Mouse (Mus musculus) lung, embryonic 14.5 days (tissue): ENCODE measurements around the gene Xpot. TPM values are rescaled to one million over a fixed set of nuclear protein-coding genes. Genes with fewer than 3 reads are reported as not detected.

Experiments
- ATAC-seq: fragments of 200-750 bp; cut with Nextera tagmentation; 2 replicates; pipeline ENCODE4 v1.8.0; 2017; ENCODE audit warnings: mild to moderate bottlenecking, moderate TSS enrichment, moderate library complexity; ENCODE audit not compliant: insufficient read depth
- DNase-seq: peaks from one replicate; pipeline ENCODE4 v3.0.0-alpha.2; 2015
- H3K27ac ChIP-seq: fragments of 300-500 bp; sonication (generic); 2 replicates; pipeline ENCODE4 v1.5.1; 2014; ENCODE audit warnings: low read depth, mild to moderate bottlenecking, moderate library complexity
- H3K27me3 ChIP-seq: fragments of 300-500 bp; sonication (generic); 2 replicates; pipeline ENCODE4 v1.6.1; 2014; ENCODE audit warnings: low read length, control low read depth; ENCODE audit not compliant: insufficient read depth
- H3K36me3 ChIP-seq: fragments of 300-500 bp; sonication (generic); 2 replicates; pipeline ENCODE4 v1.6.1; 2014; ENCODE audit warnings: control low read depth; ENCODE audit not compliant: insufficient read depth
- H3K4me1 ChIP-seq: fragments of 300-500 bp; sonication (generic); 2 replicates; pipeline ENCODE4 v1.6.1; 2014; ENCODE audit warnings: antibody characterized with exemption, control low read depth; ENCODE audit not compliant: insufficient read depth
- H3K4me2 ChIP-seq: fragments of 300-500 bp; sonication (generic); 2 replicates; pipeline ENCODE4 v1.6.1; 2014; ENCODE audit warnings: mild to moderate bottlenecking
- H3K4me3 ChIP-seq: fragments of 300-500 bp; sonication (generic); 2 replicates; pipeline ENCODE4 v1.5.1; 2014; ENCODE audit warnings: low read depth, low read length
- H3K9ac ChIP-seq: fragments of 300-500 bp; sonication (generic); 2 replicates; pipeline ENCODE4 v1.6.1; 2014
- H3K9me3 ChIP-seq: fragments of 300-500 bp; sonication (generic); 2 replicates; pipeline ENCODE4 v1.6.1; 2016; ENCODE audit warnings: low read depth, low read length, control low read depth
- CTCF ChIP-seq: IDR thresholded peaks from 2 replicates; pipeline ENCODE4 v1.5.1; 2016; ENCODE audit warnings: antibody characterized with exemption, low read depth
- WGBS: fragments of 180-500 bp; shearing (Covaris S2); extraction: QIAGEN DNeasy Blood & Tissue Kit; methylation state at CpG from one replicate; pipeline ENCODE4 v1.1.7; 2014; 5-methylcytosine and 5-hydroxymethylcytosine counted together
- polyA plus RNA-seq: library from polyadenylated mRNA; unstranded; fragments of >200 nt; fragmentation: Nextera tagmentation; extraction: Ambion mirVana; gene quantifications from 2 replicates; pipeline ENCODE4 v1.2.1, GENCODE M21; 2014

Xpot gene
- polyA plus RNA-seq, 1 experiment from 2014 or later: 67.5 TPM

DNA sequence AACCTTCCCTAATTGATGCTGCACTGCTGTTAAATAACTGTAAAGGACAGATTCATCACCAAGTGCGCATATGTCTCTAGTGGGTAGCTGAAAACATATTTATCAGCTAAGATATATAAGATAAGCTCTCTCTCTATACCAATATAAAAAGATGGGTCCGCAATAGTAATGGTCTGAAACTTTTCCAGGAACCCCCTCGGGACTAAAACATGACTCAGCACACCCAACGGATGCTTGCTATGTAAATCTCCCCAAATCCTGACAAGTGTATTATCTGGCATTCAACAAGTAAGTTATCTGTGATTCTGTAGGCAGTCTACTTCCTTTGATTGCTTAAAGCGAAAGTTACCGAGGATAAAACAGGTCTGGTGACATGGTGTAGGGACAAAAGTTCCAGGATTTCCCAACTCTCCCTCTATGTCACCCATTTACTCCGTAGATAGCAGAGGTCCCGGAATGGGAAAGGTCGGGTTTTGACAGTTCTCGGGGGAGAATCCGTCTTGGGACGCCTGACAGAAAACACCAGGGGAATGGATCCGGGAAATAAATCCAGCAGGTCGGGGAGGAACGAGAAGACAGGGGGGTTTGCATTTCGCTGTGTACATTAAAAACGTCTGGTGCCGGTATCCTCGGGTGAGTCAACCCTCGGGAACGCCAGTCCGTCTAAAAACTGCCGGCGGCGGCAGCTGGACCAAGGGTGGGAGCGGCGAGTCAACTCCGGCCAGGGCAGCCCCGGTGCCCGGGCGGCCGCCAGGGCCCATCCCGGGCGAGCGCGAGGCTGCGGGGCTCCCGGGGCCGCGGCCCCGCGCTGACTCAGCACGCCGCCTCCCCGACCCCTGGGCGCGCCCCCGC lies 40.1 kb downstream of the Xpot start:
- Histone ChIP-seq H3K27me3 (no peaks in the 10 kb centered on the region), H3K9ac (peak overlapping the region; percentile 87), H3K4me2 (peak overlapping the region; percentile 60), H3K4me1 (peaks cover 6% of the 10 kb centered on the region; the same call in 1 of the 2 replicates), H3K27ac (peak overlapping the region; percentile 76), H3K36me3 (peaks cover 50% of the 10 kb centered on the region), H3K9me3 (no peaks in the 10 kb centered on the region), H3K4me3 (peak overlapping the region; percentile 90)
- WGBS: 2% methylated on average over 43 of the region's 48 CpGs
- DNase-seq: peak; percentile 44
- peak; percentile 79 for ATAC-seq
- no peak for TF ChIP-seq CTCF

DNA sequence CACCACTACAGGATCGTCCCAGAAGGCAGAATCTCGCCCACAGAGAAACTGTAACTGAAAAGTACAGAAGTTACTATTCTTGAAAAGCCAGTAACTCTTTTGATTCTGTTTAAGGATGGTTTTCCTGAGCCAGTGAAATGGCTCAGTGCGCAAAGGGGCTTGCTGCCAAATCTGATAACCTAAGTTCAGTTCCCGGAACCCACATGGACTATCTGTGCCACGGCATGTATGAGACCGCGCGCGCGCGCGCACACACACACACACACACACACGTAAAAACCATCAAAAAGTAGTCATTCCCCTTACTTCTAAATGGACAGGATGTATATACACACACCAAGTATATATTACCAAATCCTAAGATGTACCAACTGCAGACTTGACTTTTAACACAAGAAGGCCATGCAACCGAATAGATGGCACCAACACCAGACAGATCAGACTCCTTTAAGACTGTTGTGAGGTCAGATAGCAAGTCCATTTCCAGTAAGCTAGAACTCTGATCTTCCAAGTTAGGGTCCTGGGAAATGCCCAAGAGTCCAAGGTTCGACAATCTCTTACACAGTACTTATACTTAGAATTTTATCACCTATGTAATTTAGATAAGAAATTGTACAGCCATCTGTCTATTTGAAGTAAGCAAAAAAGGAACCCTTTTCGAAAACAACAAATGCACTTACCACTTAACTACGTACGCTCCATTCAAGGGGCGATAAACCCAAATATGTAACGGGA lies 40.9 kb downstream of the Xpot start:
- Histone ChIP-seq H3K4me3 (peak overlapping the region; percentile 90), H3K36me3 (peaks cover 48% of the 10 kb centered on the region), H3K4me1 (peaks cover 6% of the 10 kb centered on the region; the same call in 1 of the 2 replicates), H3K27me3 (no peaks in the 10 kb centered on the region), H3K27ac (no peak overlapping the region), H3K9ac (peak overlapping the region; percentile 87), H3K4me2 (peak overlapping the region; percentile 60), H3K9me3 (no peaks in the 10 kb centered on the region)
- WGBS: 79% methylated on average over 20 of the region's 20 CpGs
- ATAC-seq (no peak), DNase-seq (no peak)
- TF ChIP-seq CTCF: no peak

DNA sequence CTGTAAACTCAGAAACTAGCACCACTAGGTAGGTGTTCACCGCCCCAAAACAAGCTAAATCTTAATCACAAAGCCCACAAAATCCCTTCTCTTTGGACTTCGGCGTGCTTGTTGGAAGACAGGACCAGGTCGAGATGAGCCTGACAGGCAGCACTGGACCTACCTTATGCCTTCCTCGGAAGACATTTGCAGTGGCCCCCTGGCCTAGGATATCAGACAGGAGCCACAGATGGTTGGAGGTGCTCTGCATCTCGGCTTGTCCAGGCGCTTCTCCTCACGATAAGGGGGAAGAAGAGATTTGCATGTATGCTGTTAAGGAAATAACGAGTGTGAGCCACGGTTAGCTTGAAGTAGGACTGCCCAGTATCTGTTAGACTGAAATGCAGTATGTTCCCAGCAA lies 42.1 kb downstream of the Xpot start:
- no peak for TF ChIP-seq CTCF
- Histone ChIP-seq H3K27me3 (no peaks in the 10 kb centered on the region), H3K4me3 (no peak overlapping the region), H3K27ac (no peak overlapping the region), H3K4me1 (peaks cover 6% of the 10 kb centered on the region; the same call in 1 of the 2 replicates), H3K36me3 (peaks cover 42% of the 10 kb centered on the region), H3K9ac (no peak overlapping the region), H3K9me3 (no peaks in the 10 kb centered on the region), H3K4me2 (no peak overlapping the region)
- DNase-seq (no peak), ATAC-seq (no peak)
- 91% methylated on average over 10 of the region's 10 CpGs for WGBS

DNA sequence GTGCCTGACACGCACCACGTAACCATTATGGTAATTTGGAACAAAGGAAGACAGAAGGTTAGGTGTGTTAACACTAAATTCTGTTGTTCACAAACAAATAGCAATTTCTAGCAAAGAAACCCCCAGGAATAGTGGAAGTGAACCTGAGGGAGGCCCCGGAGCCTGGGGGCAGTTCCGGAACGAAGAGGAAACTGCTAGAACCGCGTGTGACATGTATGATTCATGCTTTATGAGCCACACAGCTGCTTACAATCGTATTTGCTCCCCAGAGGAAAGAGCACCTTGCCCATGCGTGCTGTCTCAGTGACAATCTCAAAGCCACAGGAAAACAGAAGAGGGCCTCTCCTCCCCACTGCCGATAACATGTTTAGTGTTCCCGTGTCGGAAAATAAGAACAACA lies 43.1 kb downstream of the Xpot start:
- no peak for ATAC-seq
- DNase-seq: no peak
- Histone ChIP-seq H3K4me1 (peaks cover 6% of the 10 kb centered on the region; the same call in 1 of the 2 replicates), H3K36me3 (peaks cover 43% of the 10 kb centered on the region), H3K4me2 (no peak overlapping the region), H3K9me3 (no peaks in the 10 kb centered on the region), H3K4me3 (no peak overlapping the region), H3K9ac (no peak overlapping the region), H3K27me3 (no peaks in the 10 kb centered on the region), H3K27ac (no peak overlapping the region)
- TF ChIP-seq CTCF: no peak
- WGBS: 88% methylated on average over 12 of the region's 12 CpGs

DNA sequence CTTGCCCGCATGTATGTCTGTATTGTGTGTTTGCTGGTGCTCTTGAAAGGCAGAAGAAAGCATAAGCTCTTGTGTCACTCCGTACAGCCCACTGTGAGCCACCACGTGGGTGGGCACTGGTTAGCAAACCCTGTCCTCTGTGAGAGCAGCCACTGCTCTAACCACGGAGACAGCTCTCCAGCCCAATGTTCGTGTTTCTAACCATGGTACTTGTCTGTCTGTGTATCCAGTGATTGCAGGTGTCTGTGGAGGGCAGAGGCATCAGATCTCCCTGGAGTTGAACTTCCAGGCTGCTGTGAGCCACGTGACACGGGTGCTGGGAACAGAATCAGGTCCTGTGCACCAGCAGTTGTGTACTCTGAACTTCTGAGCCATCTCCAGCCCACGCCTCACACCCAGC lies 43.8 kb downstream of the Xpot start:
- Histone ChIP-seq H3K4me2 (no peak overlapping the region), H3K4me1 (peaks cover 6% of the 10 kb centered on the region; the same call in 1 of the 2 replicates), H3K36me3 (peaks cover 46% of the 10 kb centered on the region), H3K27ac (no peak overlapping the region), H3K9ac (no peak overlapping the region), H3K9me3 (no peaks in the 10 kb centered on the region), H3K27me3 (no peaks in the 10 kb centered on the region), H3K4me3 (no peak overlapping the region)
- ATAC-seq (no peak), DNase-seq (no peak)
- WGBS: 90% methylated on average over 8 of the region's 8 CpGs
- no peak for TF ChIP-seq CTCF

DNA sequence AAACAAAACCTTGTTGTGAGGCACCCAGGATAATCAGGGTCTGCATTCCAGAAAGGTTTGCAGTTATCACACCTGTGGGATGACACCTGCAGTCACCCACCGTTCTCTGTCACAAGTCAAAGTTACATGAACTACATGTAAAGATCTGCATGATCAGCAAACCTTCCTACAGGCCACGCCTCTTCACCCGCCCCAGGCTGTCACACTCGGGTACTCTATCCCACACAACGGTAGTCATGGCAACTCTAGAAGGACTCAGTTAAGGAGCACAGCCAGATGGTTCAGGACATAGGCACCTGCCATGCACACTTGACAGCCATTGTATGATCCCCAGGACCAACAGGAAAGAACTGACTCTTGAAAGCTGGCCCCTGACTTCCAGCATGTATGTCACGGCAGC lies 44.7 kb downstream of the Xpot start:
- peaks cover 47% of the 10 kb centered on the region for H3K36me3 ChIP-seq
- H3K4me2 ChIP-seq: no peak overlapping the region
- H3K27ac ChIP-seq: no peak overlapping the region
- no peak for DNase-seq
- H3K4me3 ChIP-seq: no peak overlapping the region
- H3K27me3 ChIP-seq: no peaks in the 10 kb centered on the region
- no peaks in the 10 kb centered on the region for H3K9me3 ChIP-seq
- TF ChIP-seq CTCF: no peak
- no peak for ATAC-seq
- no peak overlapping the region for H3K9ac ChIP-seq
- 75% methylated on average over 6 of the region's 6 CpGs for WGBS
- peaks cover 6% of the 10 kb centered on the region; the same call in 1 of the 2 replicates for H3K4me1 ChIP-seq

DNA sequence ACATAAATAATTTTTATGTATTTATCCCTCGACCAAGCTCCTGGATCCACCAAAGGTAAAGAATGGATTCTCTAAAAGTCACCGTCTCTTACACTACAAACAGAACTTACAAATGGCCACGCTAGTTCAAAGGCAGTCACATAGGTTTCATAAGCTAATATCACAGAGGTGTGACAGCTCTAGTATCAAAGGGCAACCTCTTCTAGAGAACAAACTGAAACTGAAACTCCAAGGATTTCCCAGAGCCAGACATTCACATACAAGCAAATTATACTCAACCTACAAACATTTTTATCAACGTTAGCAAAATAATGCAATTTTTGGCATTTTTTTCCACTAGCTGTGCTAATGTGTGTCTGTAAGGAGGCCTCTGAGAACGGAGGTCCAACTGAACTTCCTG lies 45.8 kb downstream of the Xpot start:
- H3K9me3 ChIP-seq: no peaks in the 10 kb centered on the region
- peaks cover 57% of the 10 kb centered on the region for H3K36me3 ChIP-seq
- no peak overlapping the region for H3K27ac ChIP-seq
- no peak for TF ChIP-seq CTCF
- H3K4me1 ChIP-seq: peaks cover 2% of the 10 kb centered on the region; the same call in 1 of the 2 replicates
- WGBS: 94% methylated on average over 5 of the region's 5 CpGs
- no peak overlapping the region for H3K4me2 ChIP-seq
- ATAC-seq (no peak), DNase-seq (no peak)
- no peaks in the 10 kb centered on the region for H3K27me3 ChIP-seq
- no peak overlapping the region for H3K4me3 ChIP-seq
- no peak overlapping the region for H3K9ac ChIP-seq
